Mouse (Mus musculus): ENCODE results near the gene Dcdc2a. TPM values are rescaled to one million over a fixed set of nuclear protein-coding genes. Genes with fewer than 3 reads are reported as not detected.

The Dcdc2a gene
- polyA plus RNA-seq, 1 experiment from 2014 or later: 3.2 TPM

GRCm38 (mm10) chr13:25127806-25128205 is 72.0 kb downstream of the Dcdc2a start:
- no peak overlapping the region for H3K27ac ChIP-seq (ENCODE audit: low read depth, low read length)
- H3K9ac ChIP-seq (ENCODE audit: low read depth, low read length): no peak overlapping the region
- no peaks in the 10 kb centered on the region for H3K4me1 ChIP-seq (replicated peaks; ENCODE audit: control insufficient read depth, insufficient read depth, low read length)
- H3K9me3 ChIP-seq (ENCODE audit: control insufficient read depth, low read length): no peaks in the 10 kb centered on the region
- ATAC-seq (ENCODE audit: low FRiP score): no peak
- WGBS: 94% methylated on average over 6 of the region's 6 CpGs
- DNase-seq (ENCODE audit: low spot score): no peak
- no peaks in the 10 kb centered on the region for H3K27me3 ChIP-seq (ENCODE audit: control insufficient read depth, insufficient read depth, low read length)
- H3K4me3 ChIP-seq (ENCODE audit: low read depth, low read length): no peak overlapping the region
- H3K4me2 ChIP-seq (replicated peaks; ENCODE audit: low read depth, low read length): no peak overlapping the region
- H3K36me3 ChIP-seq (ENCODE audit: control insufficient read depth, insufficient read depth, low read length): no peaks in the 10 kb centered on the region

- Histone ChIP-seq H3K9me3 (ENCODE audit: control insufficient read depth, low read length) (no peaks in the 10 kb centered on the region), H3K4me1 (replicated peaks; ENCODE audit: control insufficient read depth, insufficient read depth, low read length) (no peaks in the 10 kb centered on the region), H3K27me3 (ENCODE audit: control insufficient read depth, insufficient read depth, low read length) (no peaks in the 10 kb centered on the region), H3K4me2 (replicated peaks; ENCODE audit: low read depth, low read length) (no peak overlapping the region), H3K4me3 (ENCODE audit: low read depth, low read length) (no peak overlapping the region), H3K36me3 (ENCODE audit: control insufficient read depth, insufficient read depth, low read length) (no peaks in the 10 kb centered on the region), H3K9ac (ENCODE audit: low read depth, low read length) (no peak overlapping the region), H3K27ac (ENCODE audit: low read depth, low read length) (no peak overlapping the region)
- WGBS: 89% methylated on average over 9 of the region's 9 CpGs
- DNase-seq (ENCODE audit: low spot score) (no peak), ATAC-seq (ENCODE audit: low FRiP score) (no peak)
These were observed 73.0 kb downstream of the Dcdc2a start for GRCm38 (mm10) chr13:25128766-25129165.

DNA sequence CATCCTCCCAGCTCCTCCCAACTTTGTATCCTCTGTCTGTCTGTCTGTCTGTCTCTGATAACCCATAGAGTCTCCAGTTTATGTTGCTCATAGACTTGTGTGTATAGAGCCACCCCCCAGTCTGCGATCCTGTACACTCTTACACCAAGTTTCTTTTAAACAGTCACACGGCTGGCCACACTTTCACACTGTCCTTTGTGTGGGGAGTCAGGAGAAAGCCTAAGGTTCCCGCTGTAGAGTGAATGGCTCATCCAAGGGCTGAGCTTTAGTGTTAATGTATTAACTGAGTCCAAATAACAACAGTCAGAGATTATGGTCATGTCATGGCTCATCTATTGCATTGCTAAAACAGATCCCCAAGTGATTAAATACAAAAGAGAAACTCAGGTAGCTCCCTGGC is 87.3 kb downstream of the Dcdc2a start:
- H3K27ac ChIP-seq (ENCODE audit: low read depth, low read length): no peak overlapping the region
- WGBS: 90% methylated on average over 3 of the region's 3 CpGs
- no peaks in the 10 kb centered on the region for H3K36me3 ChIP-seq (ENCODE audit: control insufficient read depth, insufficient read depth, low read length)
- DNase-seq (ENCODE audit: low spot score): no peak
- ATAC-seq (ENCODE audit: low FRiP score): no peak
- H3K9ac ChIP-seq (ENCODE audit: low read depth, low read length): no peak overlapping the region
- H3K4me3 ChIP-seq (ENCODE audit: low read depth, low read length): no peak overlapping the region
- H3K27me3 ChIP-seq (ENCODE audit: control insufficient read depth, insufficient read depth, low read length): no peaks in the 10 kb centered on the region
- H3K4me2 ChIP-seq (replicated peaks; ENCODE audit: low read depth, low read length): no peak overlapping the region
- H3K9me3 ChIP-seq (ENCODE audit: control insufficient read depth, low read length): no peaks in the 10 kb centered on the region
- no peaks in the 10 kb centered on the region for H3K4me1 ChIP-seq (replicated peaks; ENCODE audit: control insufficient read depth, insufficient read depth, low read length)

DNA sequence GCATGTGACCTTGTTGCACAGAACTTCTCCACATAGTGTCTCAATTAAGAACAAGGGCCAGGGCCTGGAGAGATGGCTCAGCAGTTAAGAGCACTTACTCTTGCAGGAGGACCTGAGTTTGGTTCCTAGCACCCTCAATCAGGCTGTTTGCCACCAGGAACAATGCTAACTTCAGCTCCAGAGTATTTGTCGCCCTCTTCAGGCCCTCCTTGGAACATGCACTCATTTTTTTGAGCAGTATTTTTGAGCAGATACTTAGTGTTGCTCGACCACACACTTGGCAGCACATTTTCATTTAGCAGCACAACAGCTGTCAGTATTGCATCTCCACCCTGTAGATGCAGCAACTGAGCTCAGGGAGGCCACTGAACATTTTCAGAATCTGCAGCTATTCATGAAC is 88.3 kb downstream of the Dcdc2a start:
- H3K27me3 ChIP-seq (ENCODE audit: control insufficient read depth, insufficient read depth, low read length): no peaks in the 10 kb centered on the region
- whole genome bisulfite sequencing: 61% methylated on average over 2 of the region's 2 CpGs
- H3K4me2 ChIP-seq (replicated peaks; ENCODE audit: low read depth, low read length): no peak overlapping the region
- H3K9me3 ChIP-seq (ENCODE audit: control insufficient read depth, low read length): no peaks in the 10 kb centered on the region
- H3K4me1 ChIP-seq (replicated peaks; ENCODE audit: control insufficient read depth, insufficient read depth, low read length): no peaks in the 10 kb centered on the region
- no peak for ATAC-seq (ENCODE audit: low FRiP score)
- DNase-seq (ENCODE audit: low spot score): no peak
- H3K27ac ChIP-seq (ENCODE audit: low read depth, low read length): no peak overlapping the region
- H3K4me3 ChIP-seq (ENCODE audit: low read depth, low read length): no peak overlapping the region
- no peak overlapping the region for H3K9ac ChIP-seq (ENCODE audit: low read depth, low read length)
- no peaks in the 10 kb centered on the region for H3K36me3 ChIP-seq (ENCODE audit: control insufficient read depth, insufficient read depth, low read length)

DNA sequence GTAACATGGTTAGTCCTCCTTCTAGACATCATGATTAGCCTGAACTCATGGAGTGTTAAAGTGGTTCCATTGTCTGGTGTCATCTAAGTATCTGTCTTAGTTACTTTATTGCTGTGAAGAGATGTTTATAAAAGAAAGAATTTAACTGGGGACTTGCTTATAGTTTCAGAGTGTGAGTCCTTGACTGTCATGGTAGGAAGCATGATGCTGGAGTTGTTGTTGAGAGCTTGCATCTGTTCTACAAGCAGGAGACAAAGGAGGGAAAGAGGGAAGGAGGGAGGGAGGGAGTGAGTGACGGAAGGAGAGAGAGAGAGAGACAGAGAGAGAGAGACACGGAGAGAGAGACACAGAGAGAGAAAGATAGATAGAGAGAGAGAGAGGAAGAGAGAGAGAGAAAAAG is 90.4 kb downstream of the Dcdc2a start:
- Histone ChIP-seq H3K4me1 (replicated peaks; ENCODE audit: control insufficient read depth, insufficient read depth, low read length) (no peaks in the 10 kb centered on the region), H3K9me3 (ENCODE audit: control insufficient read depth, low read length) (no peaks in the 10 kb centered on the region), H3K36me3 (ENCODE audit: control insufficient read depth, insufficient read depth, low read length) (no peaks in the 10 kb centered on the region), H3K4me2 (replicated peaks; ENCODE audit: low read depth, low read length) (no peak overlapping the region), H3K9ac (ENCODE audit: low read depth, low read length) (no peak overlapping the region), H3K4me3 (ENCODE audit: low read depth, low read length) (no peak overlapping the region), H3K27me3 (ENCODE audit: control insufficient read depth, insufficient read depth, low read length) (no peaks in the 10 kb centered on the region), H3K27ac (ENCODE audit: low read depth, low read length) (no peak overlapping the region)
- DNase-seq (ENCODE audit: low spot score): no peak
- ATAC-seq (ENCODE audit: low FRiP score): no peak
- WGBS: 80% methylated on average over 2 of the region's 2 CpGs

GRCm38 (mm10) chr13:25150154-25150781 is 94.5 kb downstream of the Dcdc2a start:
- Histone ChIP-seq H3K4me1 (replicated peaks; ENCODE audit: control insufficient read depth, insufficient read depth, low read length) (no peaks in the 10 kb centered on the region), H3K9me3 (ENCODE audit: control insufficient read depth, low read length) (no peaks in the 10 kb centered on the region), H3K27ac (ENCODE audit: low read depth, low read length) (no peak overlapping the region), H3K27me3 (ENCODE audit: control insufficient read depth, insufficient read depth, low read length) (no peaks in the 10 kb centered on the region), H3K4me2 (replicated peaks; ENCODE audit: low read depth, low read length) (no peak overlapping the region), H3K9ac (ENCODE audit: low read depth, low read length) (no peak overlapping the region), H3K4me3 (ENCODE audit: low read depth, low read length) (no peak overlapping the region), H3K36me3 (ENCODE audit: control insufficient read depth, insufficient read depth, low read length) (no peaks in the 10 kb centered on the region)
- ATAC-seq (ENCODE audit: low FRiP score) (no peak), DNase-seq (ENCODE audit: low spot score) (peak; percentile 6)
- WGBS: 30% methylated on average over 17 of the region's 17 CpGs

DNA sequence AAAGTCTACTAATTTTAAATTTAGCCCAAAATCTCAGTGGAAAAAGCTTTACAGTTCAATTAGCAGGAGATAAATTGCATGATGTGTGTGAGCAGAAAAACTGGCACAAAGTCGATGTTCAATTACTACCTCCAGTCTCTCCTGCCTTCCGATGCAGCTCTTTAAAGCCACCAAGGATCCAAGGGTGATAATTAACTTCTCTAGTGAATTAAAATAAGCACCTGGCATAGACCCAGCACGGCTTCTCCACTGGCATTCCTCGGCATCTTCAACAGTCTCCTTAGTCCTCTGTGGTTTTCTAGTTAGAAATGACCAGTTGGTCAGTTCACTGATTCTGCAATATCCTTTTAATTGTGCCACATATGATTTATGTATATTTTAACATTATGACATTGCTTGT is 95.1 kb downstream of the Dcdc2a start:
- ATAC-seq (ENCODE audit: low FRiP score): no peak
- DNase-seq (ENCODE audit: low spot score): no peak
- no peak overlapping the region for H3K4me2 ChIP-seq (replicated peaks; ENCODE audit: low read depth, low read length)
- no peaks in the 10 kb centered on the region for H3K4me1 ChIP-seq (replicated peaks; ENCODE audit: control insufficient read depth, insufficient read depth, low read length)
- H3K9me3 ChIP-seq (ENCODE audit: control insufficient read depth, low read length): no peaks in the 10 kb centered on the region
- H3K27ac ChIP-seq (ENCODE audit: low read depth, low read length): no peak overlapping the region
- H3K27me3 ChIP-seq (ENCODE audit: control insufficient read depth, insufficient read depth, low read length): no peaks in the 10 kb centered on the region
- H3K36me3 ChIP-seq (ENCODE audit: control insufficient read depth, insufficient read depth, low read length): no peaks in the 10 kb centered on the region
- H3K4me3 ChIP-seq (ENCODE audit: low read depth, low read length): no peak overlapping the region
- 63% methylated on average over 4 of the region's 4 CpGs for WGBS
- no peak overlapping the region for H3K9ac ChIP-seq (ENCODE audit: low read depth, low read length)

DNA sequence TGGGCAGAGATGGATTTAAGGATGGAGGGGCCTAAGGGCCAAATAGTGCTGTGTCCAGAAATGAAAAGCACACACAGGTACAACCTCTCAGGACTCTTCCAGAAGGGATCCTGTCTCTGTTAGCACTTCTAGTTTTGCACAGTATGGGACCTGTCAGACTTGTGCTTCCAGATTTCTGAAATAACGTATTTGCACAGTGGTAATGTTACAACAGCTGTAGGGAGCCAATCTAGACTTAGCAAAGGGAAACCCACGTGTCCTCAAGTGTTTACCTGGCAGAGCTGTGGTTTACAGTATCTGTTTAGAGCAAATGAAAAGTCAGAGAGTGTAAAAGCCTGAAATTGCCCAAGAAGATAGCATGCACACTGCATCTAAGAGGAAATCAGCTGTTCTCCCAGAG is 104.1 kb downstream of the Dcdc2a start:
- Histone ChIP-seq H3K9ac (ENCODE audit: low read depth, low read length) (no peak overlapping the region), H3K27me3 (ENCODE audit: control insufficient read depth, insufficient read depth, low read length) (no peaks in the 10 kb centered on the region), H3K9me3 (ENCODE audit: control insufficient read depth, low read length) (no peaks in the 10 kb centered on the region), H3K4me3 (ENCODE audit: low read depth, low read length) (no peak overlapping the region), H3K4me2 (replicated peaks; ENCODE audit: low read depth, low read length) (no peak overlapping the region), H3K4me1 (replicated peaks; ENCODE audit: control insufficient read depth, insufficient read depth, low read length) (no peaks in the 10 kb centered on the region), H3K27ac (ENCODE audit: low read depth, low read length) (no peak overlapping the region), H3K36me3 (ENCODE audit: control insufficient read depth, insufficient read depth, low read length) (no peaks in the 10 kb centered on the region)
- WGBS: 64% methylated on average over 2 of the region's 2 CpGs
- ATAC-seq (ENCODE audit: low FRiP score) (no peak), DNase-seq (ENCODE audit: low spot score) (no peak)

DNA sequence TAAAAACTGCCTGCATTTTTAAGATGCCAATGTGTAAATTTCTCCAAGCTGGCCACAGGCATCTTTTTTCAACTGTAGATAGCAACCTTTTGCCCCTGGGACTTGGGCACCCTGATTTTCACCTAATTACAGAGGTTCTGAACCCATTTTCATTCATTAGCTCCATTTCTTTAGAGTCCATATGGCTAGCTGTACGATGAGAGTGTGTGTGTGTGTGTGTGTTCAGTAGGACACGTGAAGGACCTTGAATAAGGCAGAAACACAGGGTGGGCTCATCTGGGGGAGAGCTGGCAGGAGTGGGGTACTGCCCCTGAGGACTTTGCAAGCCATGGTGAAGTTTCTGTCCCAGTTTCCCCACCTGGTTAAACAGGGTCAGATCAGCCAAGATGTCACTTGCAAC is 105.0 kb downstream of the Dcdc2a start:
- Histone ChIP-seq H3K9ac (ENCODE audit: low read depth, low read length) (no peak overlapping the region), H3K27me3 (ENCODE audit: control insufficient read depth, insufficient read depth, low read length) (no peaks in the 10 kb centered on the region), H3K27ac (ENCODE audit: low read depth, low read length) (no peak overlapping the region), H3K9me3 (ENCODE audit: control insufficient read depth, low read length) (no peaks in the 10 kb centered on the region), H3K4me2 (replicated peaks; ENCODE audit: low read depth, low read length) (no peak overlapping the region), H3K4me3 (ENCODE audit: low read depth, low read length) (no peak overlapping the region), H3K36me3 (ENCODE audit: control insufficient read depth, insufficient read depth, low read length) (no peaks in the 10 kb centered on the region), H3K4me1 (replicated peaks; ENCODE audit: control insufficient read depth, insufficient read depth, low read length) (no peaks in the 10 kb centered on the region)
- ATAC-seq (ENCODE audit: low FRiP score) (no peak), DNase-seq (ENCODE audit: low spot score) (no peak)
- WGBS: 82% methylated on average over 2 of the region's 2 CpGs
